Mouse (Mus musculus) embryonic fibroblast, embryonic 13.5 days (primary cell): ENCODE measurements at regions not wholly inside any gene's neighbourhood (a gene's known extent, or its start where the extent isn't known, plus 50 kb on each side); places are given as distances from the start of the nearest gene placed in this dataset.

Experiments used
- CTCF ChIP-seq: IDR thresholded peaks from 2 replicates; pipeline ENCODE4 v1.5.1; 2011; ENCODE audit warnings: mild to moderate bottlenecking, control low read depth, low read length, moderate library complexity, borderline replicate concordance; ENCODE audit not compliant: insufficient read depth
- POLR2A ChIP-seq: IDR thresholded peaks from 2 replicates; pipeline ENCODE4 v1.6.1; 2011; ENCODE audit warnings: low read depth, mild to moderate bottlenecking, control low read depth, low read length, moderate library complexity

DNA sequence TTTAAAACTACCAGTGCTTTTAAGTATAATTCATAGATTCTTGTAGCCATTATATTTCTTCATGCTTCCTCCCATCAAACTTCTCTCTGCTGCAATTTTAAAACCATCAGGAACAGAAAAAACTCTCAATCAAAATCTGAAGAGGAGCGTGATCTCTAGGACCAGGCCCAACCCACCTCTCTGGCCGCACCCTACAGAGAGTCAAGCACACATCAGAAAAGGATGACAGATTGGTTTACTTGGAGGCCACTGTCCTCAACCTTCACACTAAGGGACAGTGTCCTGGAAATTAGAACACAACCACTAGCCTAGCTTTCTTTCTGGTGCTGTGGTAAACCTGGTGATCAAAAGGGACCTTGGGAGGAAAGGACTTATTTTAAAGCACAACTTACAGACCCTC is 342.7 kb upstream of the Map3k7 start:
- TF ChIP-seq POLR2A (no peak), CTCF (no peak)
